In the genomic region with DNA sequence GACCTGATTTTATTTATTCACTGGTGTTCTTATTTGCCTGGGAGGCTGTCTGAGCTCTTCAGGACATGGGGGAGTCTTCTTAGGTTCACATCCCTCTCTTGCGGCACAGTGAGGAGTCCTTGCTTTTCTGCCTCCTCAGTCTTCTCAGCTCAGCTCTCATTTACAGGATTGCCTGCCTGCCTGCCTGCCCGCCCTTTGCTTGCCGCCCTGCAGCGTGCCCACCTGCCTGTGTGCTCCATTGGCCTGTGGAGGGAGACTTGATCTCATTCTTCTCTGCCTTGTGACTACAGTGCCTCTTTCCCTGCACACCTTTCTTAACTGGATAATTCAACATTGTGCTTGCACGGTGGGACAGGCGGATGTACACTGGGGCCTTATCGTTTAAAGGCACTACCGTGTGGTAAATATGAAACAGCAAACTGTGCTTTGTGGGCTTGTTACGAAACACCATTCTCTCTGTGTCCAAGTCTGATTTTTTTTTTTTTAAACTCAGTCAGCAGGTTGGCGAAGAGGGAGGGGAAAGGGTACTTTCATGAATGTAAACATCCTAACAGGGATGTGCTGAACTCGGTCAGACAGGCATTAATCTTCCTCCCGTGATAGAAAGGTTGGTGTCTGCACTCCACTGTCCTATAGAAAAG, we compare ENCODE assay signal across 11 mouse cellular contexts. TPM values are rescaled to one million over a fixed set of nuclear protein-coding genes. Genes with fewer than 3 reads are reported as not detected.
DNase-seq lines count a peak whose midpoint lies in the region; ATAC-seq lines count a peak whose summit lies in the region.
"Had no signal": no experiment of that assay in that cellular context is flagged by ENCODE, and none has a peak within 500 bp of the region (broad histone marks: within the 10 kb centered on the region; RNA-seq: fewer than 3 reads in every experiment).

No protein-coding gene starts in this region.

- no peak overlapping the region for H3K9ac ChIP-seq in hindbrain, embryonic 14.5 days
- no peak overlapping the region for H3K9ac ChIP-seq in midbrain, embryonic 16.5 days (ENCODE audit: low read depth, low read length)
- H3K9ac ChIP-seq in midbrain, embryonic 11.5 days (ENCODE audit: low read length), result no peak overlapping the region
- H3K9ac ChIP-seq: embryonic facial prominence, embryonic 12.5 days; heart, embryonic 15.5 days had no signal

- no peak overlapping the region for H3K4me2 ChIP-seq in hindbrain, embryonic 14.5 days (replicated peaks)
- no peak overlapping the region for H3K4me2 ChIP-seq in midbrain, embryonic 16.5 days (ENCODE audit: low read length)
- H3K4me2 ChIP-seq in midbrain, embryonic 11.5 days, result no peak overlapping the region
- H3K4me2 ChIP-seq: embryonic facial prominence, embryonic 12.5 days; heart, embryonic 15.5 days had no signal

- DNase-seq in hindbrain, embryonic 10.5 days (ENCODE audit: low spot score), result no peak
- no peak for DNase-seq in hindbrain, embryonic 14.5 days (ENCODE audit: low spot score)
- no peak for DNase-seq in midbrain, embryonic 11.5 days (ENCODE audit: low spot score, missing footprints)
- DNase-seq in cerebellum, adult 9-11 months, result peak; percentile 80
- DNase-seq in urinary bladder, postnatal 4 days (ENCODE audit: low spot score in 2 of 2), result no peak
- no peak for DNase-seq in urinary bladder, adult 18-20 months (ENCODE audit: low spot score in 2 of 2)
- DNase-seq: lung, postnatal 10 days had no signal

- ATAC-seq in hindbrain, embryonic 14.5 days (ENCODE audit: low FRiP score), result no peak
- ATAC-seq in midbrain, embryonic 16.5 days, result peak; percentile 59
- ATAC-seq in midbrain, embryonic 11.5 days (ENCODE audit: low FRiP score), result no peak
- ATAC-seq: intestine, postnatal 0 days had no signal

- no peak overlapping the region for H3K4me3 ChIP-seq in hindbrain, embryonic 10.5 days
- H3K4me3 ChIP-seq in hindbrain, embryonic 14.5 days (replicated peaks; ENCODE audit: low read length), result no peak overlapping the region
- no peak overlapping the region for H3K4me3 ChIP-seq in midbrain, embryonic 16.5 days (ENCODE audit: low read depth, low read length)
- H3K4me3 ChIP-seq in midbrain, embryonic 11.5 days (ENCODE audit: low read depth, low read length), result no peak overlapping the region
- H3K4me3 ChIP-seq: embryonic facial prominence, embryonic 12.5 days; heart, embryonic 15.5 days had no signal

- H3K4me1 ChIP-seq in hindbrain, embryonic 10.5 days (replicated peaks), result 0 out of 2 replicates have a peak, but pooled peaks cover 2% of the 10 kb centered on the region
- H3K4me1 ChIP-seq in hindbrain, embryonic 14.5 days (replicated peaks; ENCODE audit: control insufficient read depth, insufficient read depth, low read length), result no peaks in the 10 kb centered on the region
- H3K4me1 ChIP-seq in midbrain, embryonic 16.5 days (ENCODE audit: control insufficient read depth, insufficient read depth, low read length), result peaks cover 4% of the 10 kb centered on the region
- no peaks in the 10 kb centered on the region for H3K4me1 ChIP-seq in midbrain, embryonic 11.5 days (ENCODE audit: control insufficient read depth, insufficient read depth, low read length)

- no peaks in the 10 kb centered on the region for H3K27me3 ChIP-seq in hindbrain, embryonic 10.5 days (ENCODE audit: insufficient read depth, poor library complexity, severe bottlenecking)
- no peaks in the 10 kb centered on the region for H3K27me3 ChIP-seq in hindbrain, embryonic 14.5 days (ENCODE audit: control insufficient read depth, insufficient read depth, low read length)
- H3K27me3 ChIP-seq in midbrain, embryonic 16.5 days (ENCODE audit: control insufficient read depth, insufficient read depth, low read depth, low read length), result no peaks in the 10 kb centered on the region
- no peaks in the 10 kb centered on the region for H3K27me3 ChIP-seq in midbrain, embryonic 11.5 days (ENCODE audit: control insufficient read depth, insufficient read depth, low read length)
- H3K27me3 ChIP-seq: embryonic facial prominence, embryonic 12.5 days; heart, embryonic 15.5 days had no signal

- H3K36me3 ChIP-seq in hindbrain, embryonic 10.5 days, result no peaks in the 10 kb centered on the region
- no peaks in the 10 kb centered on the region for H3K36me3 ChIP-seq in hindbrain, embryonic 14.5 days (replicated peaks; ENCODE audit: control insufficient read depth, insufficient read depth)
- H3K36me3 ChIP-seq in midbrain, embryonic 16.5 days (ENCODE audit: control insufficient read depth, insufficient read depth, low read length), result no peaks in the 10 kb centered on the region
- no peaks in the 10 kb centered on the region for H3K36me3 ChIP-seq in midbrain, embryonic 11.5 days (ENCODE audit: control insufficient read depth, insufficient read depth, low read length)
- H3K36me3 ChIP-seq: embryonic facial prominence, embryonic 12.5 days; heart, embryonic 15.5 days had no signal

- 86% methylated on average over 12 of the region's 12 CpGs for WGBS in hindbrain, embryonic 10.5 days
- 77% methylated on average over 12 of the region's 12 CpGs for WGBS in hindbrain, embryonic 14.5 days
- 67% methylated on average over 12 of the region's 12 CpGs for WGBS in midbrain, embryonic 16.5 days
- WGBS in midbrain, embryonic 11.5 days, result 85% methylated on average over 12 of the region's 12 CpGs

- 0 out of 2 replicates have a peak overlapping the region, but pooled peaks have one; percentile 8 for H3K27ac ChIP-seq in hindbrain, embryonic 10.5 days
- H3K27ac ChIP-seq in hindbrain, embryonic 14.5 days, result no peak overlapping the region
- H3K27ac ChIP-seq in midbrain, embryonic 16.5 days (ENCODE audit: low read length), result no peak overlapping the region; the same call in 1 of the 2 replicates
- no peak overlapping the region for H3K27ac ChIP-seq in midbrain, embryonic 11.5 days (ENCODE audit: low read depth, low read length)
- H3K27ac ChIP-seq: heart, embryonic 15.5 days had no signal

- H3K9me3 ChIP-seq in hindbrain, embryonic 10.5 days, result 0 out of 2 replicates have a peak, but pooled peaks cover 2% of the 10 kb centered on the region
- 0 out of 2 replicates have a peak, but pooled peaks cover 8% of the 10 kb centered on the region for H3K9me3 ChIP-seq in hindbrain, embryonic 14.5 days (ENCODE audit: control insufficient read depth, low read length)
- H3K9me3 ChIP-seq in midbrain, embryonic 16.5 days (replicated peaks; ENCODE audit: control insufficient read depth, low read length, poor library complexity, severe bottlenecking), result no peaks in the 10 kb centered on the region
- H3K9me3 ChIP-seq in midbrain, embryonic 11.5 days (ENCODE audit: control insufficient read depth, low read length), result no peaks in the 10 kb centered on the region
- H3K9me3 ChIP-seq: embryonic facial prominence, embryonic 12.5 days; heart, embryonic 15.5 days had no signal

RNA-seq across cellular contexts. Expression of a gene that starts 41.9 kb away (rescaled TPM):
- polyA plus RNA-seq in hindbrain, embryonic 10.5 days (2016; fragmentation: Nextera tagmentation; extraction: Ambion mirVana), result 11.1 and 14.7 TPM in 2 replicates
- polyA plus RNA-seq in hindbrain, embryonic 14.5 days (2014; fragmentation: Nextera tagmentation; extraction: Ambion mirVana), result 24.2 and 29.6 TPM in 2 replicates
- 19.9 and 22.4 TPM in 2 replicates for polyA plus RNA-seq in midbrain, embryonic 16.5 days (2015; fragmentation: Nextera tagmentation; extraction: Ambion mirVana)
- polyA plus RNA-seq in midbrain, embryonic 11.5 days (2014; fragmentation: Nextera tagmentation; extraction: Ambion mirVana), result 19.4 and 20.0 TPM in 2 replicates
